Mouse (Mus musculus) olfactory bulb, adult 2 months (tissue): ENCODE data around the gene Pla1a.

ENCODE experiments used
- CTCF ChIP-seq: fragments of 200-500 bp; IDR thresholded peaks from 2 replicates; pipeline ENCODE4 v1.5.1; 2012; ENCODE audit warnings: low read depth, mild to moderate bottlenecking, low read length, moderate library complexity; ENCODE audit not compliant: insufficient read depth
- POLR2A ChIP-seq: fragments of 200-500 bp; IDR thresholded peaks from 2 replicates; pipeline ENCODE4 v1.6.1; 2012; ENCODE audit warnings: mild to moderate bottlenecking, low read depth, low read length, moderate library complexity; ENCODE audit not compliant: insufficient read depth

DNA sequence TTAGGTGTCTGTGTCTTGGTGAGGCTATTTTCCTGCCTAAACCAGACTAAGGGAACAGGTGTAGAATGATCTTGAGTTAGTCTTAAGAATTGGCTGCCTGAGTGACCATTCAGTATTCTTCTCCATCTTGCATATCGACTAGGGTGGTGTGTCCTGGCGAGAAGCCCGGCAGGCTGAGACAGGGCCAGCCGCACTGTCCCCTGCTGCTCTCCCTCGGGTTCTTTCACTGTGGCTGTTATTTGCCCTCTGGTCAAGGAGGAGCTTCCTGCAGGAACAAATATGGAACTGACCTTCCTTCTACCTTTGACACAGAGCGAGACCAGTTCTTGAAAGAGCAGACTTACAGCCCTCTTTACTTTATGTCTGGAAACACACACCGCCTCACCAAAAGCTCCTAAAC lies 80.9 kb downstream of the Pla1a start:
- TF ChIP-seq POLR2A (no peak), CTCF (no peak)
